Mouse (Mus musculus): ENCODE measurements around the gene Cacnb2. TPM values are rescaled to one million over a fixed set of nuclear protein-coding genes. Genes with fewer than 3 reads are reported as not detected.

Cacnb2 gene
- polyA plus RNA-seq, 1 experiment from 2014 or later: 2.5 TPM

GRCm38 (mm10) chr2:14992531-14992930 is 389.6 kb downstream of the Cacnb2 start:
- no peak for DNase-seq (ENCODE audit: low spot score)
- 94% methylated on average over 4 of the region's 4 CpGs for WGBS
- no peak overlapping the region for H3K27ac ChIP-seq
- no peak overlapping the region for H3K4me3 ChIP-seq
- no peaks in the 10 kb centered on the region for H3K27me3 ChIP-seq (ENCODE audit: low read depth, poor library complexity, severe bottlenecking)
- H3K4me1 ChIP-seq: no peaks in the 10 kb centered on the region
- H3K9me3 ChIP-seq (replicated peaks): no peaks in the 10 kb centered on the region
- peaks cover 10% of the 10 kb centered on the region; the same call in 1 of the 2 replicates for H3K36me3 ChIP-seq

GRCm38 (mm10) chr2:14996036-14996435 is 393.1 kb downstream of the Cacnb2 start:
- no peak overlapping the region for H3K27ac ChIP-seq
- H3K27me3 ChIP-seq (ENCODE audit: low read depth, poor library complexity, severe bottlenecking): no peaks in the 10 kb centered on the region
- no peaks in the 10 kb centered on the region for H3K9me3 ChIP-seq (replicated peaks)
- H3K4me1 ChIP-seq: no peaks in the 10 kb centered on the region
- DNase-seq (ENCODE audit: low spot score): no peak
- no peak overlapping the region for H3K4me3 ChIP-seq
- WGBS: 90% methylated on average over 4 of the region's 4 CpGs
- H3K36me3 ChIP-seq: peaks cover 13% of the 10 kb centered on the region; the same call in 1 of the 2 replicates

- Histone ChIP-seq H3K36me3 (0 out of 2 replicates have a peak, but pooled peaks cover 8% of the 10 kb centered on the region), H3K27me3 (ENCODE audit: low read depth, poor library complexity, severe bottlenecking) (no peaks in the 10 kb centered on the region), H3K9me3 (replicated peaks) (no peaks in the 10 kb centered on the region), H3K4me3 (no peak overlapping the region), H3K27ac (no peak overlapping the region), H3K4me1 (no peaks in the 10 kb centered on the region)
- WGBS: 93% methylated on average over 5 of the region's 5 CpGs
- DNase-seq (ENCODE audit: low spot score): no peak
Observed at GRCm38 (mm10) chr2:14997836-14998235, 394.9 kb downstream of the Cacnb2 start.

GRCm38 (mm10) chr2:15007531-15007930 is 404.6 kb downstream of the Cacnb2 start:
- Histone ChIP-seq H3K27me3 (ENCODE audit: low read depth, poor library complexity, severe bottlenecking) (no peaks in the 10 kb centered on the region), H3K4me3 (no peak overlapping the region), H3K36me3 (peaks cover 19% of the 10 kb centered on the region), H3K9me3 (replicated peaks) (no peaks in the 10 kb centered on the region), H3K27ac (no peak overlapping the region), H3K4me1 (no peaks in the 10 kb centered on the region)
- WGBS: 86% methylated on average over 3 of the region's 3 CpGs
- DNase-seq (ENCODE audit: low spot score): no peak

GRCm38 (mm10) chr2:15008072-15008471 is 405.2 kb downstream of the Cacnb2 start:
- no peaks in the 10 kb centered on the region for H3K4me1 ChIP-seq
- 83% methylated on average over 1 of the region's 1 CpGs for WGBS
- H3K27ac ChIP-seq: no peak overlapping the region
- no peak overlapping the region for H3K4me3 ChIP-seq
- no peak for DNase-seq (ENCODE audit: low spot score)
- peaks cover 19% of the 10 kb centered on the region for H3K36me3 ChIP-seq
- no peaks in the 10 kb centered on the region for H3K27me3 ChIP-seq (ENCODE audit: low read depth, poor library complexity, severe bottlenecking)
- no peaks in the 10 kb centered on the region for H3K9me3 ChIP-seq (replicated peaks)

GRCm38 (mm10) chr2:15026817-15027216 is 423.9 kb downstream of the Cacnb2 start:
- Histone ChIP-seq H3K27ac (no peak overlapping the region), H3K4me3 (no peak overlapping the region), H3K4me1 (no peaks in the 10 kb centered on the region), H3K9me3 (replicated peaks) (no peaks in the 10 kb centered on the region), H3K27me3 (ENCODE audit: low read depth, poor library complexity, severe bottlenecking) (no peaks in the 10 kb centered on the region), H3K36me3 (peaks cover 17% of the 10 kb centered on the region)
- no peak for DNase-seq (ENCODE audit: low spot score)
- 91% methylated on average over 3 of the region's 3 CpGs for WGBS

- no peaks in the 10 kb centered on the region for H3K27me3 ChIP-seq (ENCODE audit: low read depth, poor library complexity, severe bottlenecking)
- H3K4me1 ChIP-seq: no peaks in the 10 kb centered on the region
- DNase-seq (ENCODE audit: low spot score): no peak
- WGBS: 90% methylated on average over 1 of the region's 1 CpGs
- peaks cover 19% of the 10 kb centered on the region for H3K36me3 ChIP-seq
- H3K4me3 ChIP-seq: no peak overlapping the region
- no peak overlapping the region for H3K27ac ChIP-seq
- no peaks in the 10 kb centered on the region for H3K9me3 ChIP-seq (replicated peaks)
Observed at GRCm38 (mm10) chr2:15027816-15028215, 424.9 kb downstream of the Cacnb2 start.

Other genes starting within 250 kb of the Cacnb2 start
- gene Slc39a12, start 214.8 kb upstream of the Cacnb2 start, polyA plus RNA-seq (2016; fragmentation: Nextera tagmentation; extraction: Ambion mirVana): 0.05 TPM in 1 of 2 replicates, not detected in the other

Data from limb, embryonic 10.5 days (tissue).